In genomic region chr10:85481106-85481505, GRCm38 (mm10) we compare ENCODE assay signal across 12 mouse cellular contexts.
DNase-seq lines count a peak whose midpoint lies in the region; ATAC-seq and TF ChIP-seq lines count a peak whose summit lies in the region.
"Had no signal": no experiment of that assay in that cellular context is flagged by ENCODE, and none has a peak within 500 bp of the region (broad histone marks: within the 10 kb centered on the region; RNA-seq: fewer than 3 reads in every experiment).

No protein-coding gene starts in this region.

- no peak overlapping the region for H3K9ac ChIP-seq in liver, adult 2 months (ENCODE audit: low read depth, low read length)
- H3K9ac ChIP-seq in liver, embryonic 11.5 days (ENCODE audit: low read depth, low read length) = no peak overlapping the region
- no peak overlapping the region for H3K9ac ChIP-seq in stomach, embryonic 14.5 days (replicated peaks; ENCODE audit: low read depth, low read length)
- H3K9ac ChIP-seq: liver, postnatal 0 days; neural tube, embryonic 13.5 days had no signal

- H3K4me1 ChIP-seq in liver, adult 2 months (ENCODE audit: control insufficient read depth, insufficient read depth, low read length) = peaks cover 3% of the 10 kb centered on the region; the same call in 1 of the 2 replicates
- no peaks in the 10 kb centered on the region for H3K4me1 ChIP-seq in liver, embryonic 11.5 days (replicated peaks; ENCODE audit: control insufficient read depth, insufficient read depth, low read length)
- no peaks in the 10 kb centered on the region; the same call in 1 of the 2 replicates for H3K4me1 ChIP-seq in stomach, embryonic 14.5 days (ENCODE audit: control insufficient read depth, insufficient read depth, low read length)

- TF ChIP-seq CTCF in liver, adult 2 months (IDR thresholded peaks at IDR 0.05; ENCODE audit: low read depth, low read length) = no peak

- no peak for TF ChIP-seq POLR2A in liver, adult 2 months (IDR thresholded peaks at IDR 0.05; ENCODE audit: extremely low read depth, insufficient read depth, low read length)

- no peak overlapping the region for H3K27ac ChIP-seq in liver, adult 2 months (replicated peaks; ENCODE audit: insufficient read depth, low read depth, low read length)
- H3K27ac ChIP-seq in liver, embryonic 11.5 days (ENCODE audit: low read depth, low read length) = no peak overlapping the region
- H3K27ac ChIP-seq in stomach, embryonic 14.5 days (ENCODE audit: low read length) = no peak overlapping the region
- H3K27ac ChIP-seq: heart, adult 2 months; layer of hippocampus, adult 2 months had no signal

- H3K4me2 ChIP-seq in liver, embryonic 11.5 days = no peak overlapping the region
- no peak overlapping the region for H3K4me2 ChIP-seq in stomach, embryonic 14.5 days (replicated peaks; ENCODE audit: low read depth, low read length)
- H3K4me2 ChIP-seq: neural tube, embryonic 13.5 days had no signal

- no peak overlapping the region for H3K4me3 ChIP-seq in liver, adult 2 months (ENCODE audit: insufficient read depth, low read depth, low read length)
- no peak overlapping the region for H3K4me3 ChIP-seq in liver, embryonic 11.5 days (ENCODE audit: low read depth, low read length)
- no peak overlapping the region for H3K4me3 ChIP-seq in stomach, embryonic 14.5 days (ENCODE audit: low read depth, low read length)
- H3K4me3 ChIP-seq: heart, adult 2 months; layer of hippocampus, adult 2 months; neural tube, embryonic 13.5 days had no signal

- no peaks in the 10 kb centered on the region for H3K27me3 ChIP-seq in liver, adult 2 months (ENCODE audit: control insufficient read depth, insufficient read depth, low read length)
- H3K27me3 ChIP-seq in liver, embryonic 11.5 days (replicated peaks; ENCODE audit: control insufficient read depth, insufficient read depth, low read length) = no peaks in the 10 kb centered on the region
- H3K27me3 ChIP-seq in stomach, embryonic 14.5 days (ENCODE audit: control insufficient read depth, insufficient read depth, low read length) = no peaks in the 10 kb centered on the region
- H3K27me3 ChIP-seq: neural tube, embryonic 13.5 days had no signal

- 4% methylated on average over 3 of the region's 3 CpGs for WGBS in liver, adult 2 months
- WGBS in liver, embryonic 11.5 days = 50% methylated on average over 3 of the region's 3 CpGs
- WGBS in stomach, embryonic 14.5 days = 13% methylated on average over 3 of the region's 3 CpGs

- H3K9me3 ChIP-seq in liver, embryonic 11.5 days (ENCODE audit: control insufficient read depth, low read length) = no peaks in the 10 kb centered on the region
- H3K9me3 ChIP-seq in stomach, embryonic 14.5 days (ENCODE audit: control insufficient read depth, low read depth, low read length) = no peaks in the 10 kb centered on the region
- H3K9me3 ChIP-seq: neural tube, embryonic 13.5 days had no signal

- no peaks in the 10 kb centered on the region for H3K36me3 ChIP-seq in liver, adult 2 months (ENCODE audit: control insufficient read depth, insufficient read depth, low read length)
- no peaks in the 10 kb centered on the region for H3K36me3 ChIP-seq in liver, embryonic 11.5 days (ENCODE audit: control insufficient read depth, insufficient read depth, low read length)
- no peaks in the 10 kb centered on the region for H3K36me3 ChIP-seq in stomach, embryonic 14.5 days (ENCODE audit: control insufficient read depth, insufficient read depth, low read length)
- H3K36me3 ChIP-seq: neural tube, embryonic 13.5 days had no signal

- ATAC-seq in liver, embryonic 11.5 days (replicated peaks; ENCODE audit: low FRiP score) = no peak
- ATAC-seq in stomach, embryonic 14.5 days (ENCODE audit: insufficient number of reproducible peaks, insufficient read depth, low FRiP score, low read depth) = peak; percentile 49; the same call in 1 of the 2 replicates
- ATAC-seq: liver, postnatal 0 days had no signal

- no peaks in the 10 kb centered on the region for H3K79me2 ChIP-seq in liver, adult 2 months (ENCODE audit: control insufficient read depth, insufficient read depth, low read length)

- DNase-seq in liver, adult 2 months (ENCODE audit: extremely low read depth, low read depth, low spot score) = peak; percentile 80
- DNase-seq in liver, embryonic 11.5 days (ENCODE audit: low spot score) = no peak
- DNase-seq in adrenal gland, postnatal 14 days = peak; percentile 68
- peak; percentile 36 for DNase-seq in kidney, adult 9 months
- DNase-seq in right cerebral cortex, adult 18-20 months = no peak
- no peak for DNase-seq in layer of hippocampus, postnatal 25 days (ENCODE audit: extremely low spot score in 1 of 2, low spot score in 1 of 2)
- DNase-seq: cerebellum, adult 11 months; liver, postnatal 0 days had no signal

Comparison
In these comparisons a context has a peak if more than half of its experiments do, and no peak if none do; other contexts are left out.
1. DNase-seq: peak in liver, adult 2 months (single experiment), adrenal gland, postnatal 14 days (single experiment) and kidney, adult 9 months (single experiment); none in liver, embryonic 11.5 days (single experiment), right cerebral cortex, adult 18-20 months (single experiment) and layer of hippocampus, postnatal 25 days (0 of 2).